Mouse (Mus musculus) brain, embryonic 14.5 days (tissue): ENCODE measurements around the gene Enthd1.

Source experiments
- CTCF ChIP-seq: fragments of 200-500 bp; IDR thresholded peaks from 2 replicates; pipeline ENCODE4 v1.5.1; 2012; ENCODE audit warnings: inconsistent platforms, mild to moderate bottlenecking, moderate library complexity, borderline replicate concordance; ENCODE audit not compliant: insufficient read depth, insufficient read length; ENCODE audit errors: extremely low read depth
- POLR2A ChIP-seq: fragments of 200-500 bp; IDR thresholded peaks from 2 replicates; pipeline ENCODE4 v1.6.1; 2012; ENCODE audit warnings: mild to moderate bottlenecking, inconsistent platforms, borderline replicate concordance; ENCODE audit not compliant: poor library complexity, insufficient read depth, insufficient read length, severe bottlenecking; ENCODE audit errors: extremely low read depth

- TF ChIP-seq CTCF (no peak), POLR2A (no peak)
These were observed 82.6 kb downstream of the Enthd1 start for GRCm38 (mm10) chr15:80482348-80482747.
